Mouse (Mus musculus): ENCODE measurements around the gene Atg4a.
A peak's percentile ranks its signal among the peaks of the same experiment; 100 is the strongest.

Atg4a gene

GRCm38 (mm10) chrX:140956272-140956940, at the start of gene Atg4a, which contains the start of gene Psmd10:
Gene Atg4a, plus strand, starts transcription at chrX:140956907.
Gene Psmd10, minus strand, starts transcription at chrX:140956728.
- peak; percentile 85 for DNase-seq (ENCODE audit: low read depth)

GRCm38 (mm10) chrX:140907360-140907759, 49.3 kb upstream of the Atg4a start, which contains the start of gene Vsig1:
Gene Vsig1, plus strand, starts transcription at chrX:140907608.
- DNase-seq (ENCODE audit: low read depth), result no peak

- DNase-seq (ENCODE audit: low read depth), result no peak
Observed at GRCm38 (mm10) chrX:140921321-140921720, 35.4 kb upstream of the Atg4a start.

GRCm38 (mm10) chrX:140932066-140932465, 24.6 kb upstream of the Atg4a start:
- DNase-seq (ENCODE audit: low read depth), result no peak

GRCm38 (mm10) chrX:140933263-140933662, 23.4 kb upstream of the Atg4a start:
- no peak for DNase-seq (ENCODE audit: low read depth)

- no peak for DNase-seq (ENCODE audit: low read depth)
Observed at GRCm38 (mm10) chrX:140936271-140936670, 20.4 kb upstream of the Atg4a start.

- peak; percentile 41 for DNase-seq (ENCODE audit: low read depth)
Observed at GRCm38 (mm10) chrX:140953618-140954017, 3.1 kb upstream of the Atg4a start.

- DNase-seq (ENCODE audit: low read depth), result no peak
Observed at GRCm38 (mm10) chrX:140956959-140957358, 252 bp downstream of the Atg4a start.

GRCm38 (mm10) chrX:140978943-140979342, 22.2 kb downstream of the Atg4a start:
- no peak for DNase-seq (ENCODE audit: low read depth)

- no peak for DNase-seq (ENCODE audit: low read depth)
Observed at GRCm38 (mm10) chrX:140979546-140979945, 22.8 kb downstream of the Atg4a start.

- no peak for DNase-seq (ENCODE audit: low read depth)
Observed at GRCm38 (mm10) chrX:140980163-140980562, 23.5 kb downstream of the Atg4a start.

- no peak for DNase-seq (ENCODE audit: low read depth)
Observed at GRCm38 (mm10) chrX:140983206-140983960, 26.7 kb downstream of the Atg4a start.

- DNase-seq (ENCODE audit: low read depth), result no peak
Observed at GRCm38 (mm10) chrX:140984795-140985194, 28.1 kb downstream of the Atg4a start.

GRCm38 (mm10) chrX:140985256-140985655, 28.5 kb downstream of the Atg4a start:
- no peak for DNase-seq (ENCODE audit: low read depth)

- DNase-seq (ENCODE audit: low read depth), result no peak
Observed at GRCm38 (mm10) chrX:140996909-140997516, 40.3 kb downstream of the Atg4a start.

- no peak for DNase-seq (ENCODE audit: low read depth)
Observed at GRCm38 (mm10) chrX:140997912-140998545, 41.3 kb downstream of the Atg4a start.

- DNase-seq (ENCODE audit: low read depth), result no peak
Observed at GRCm38 (mm10) chrX:140998885-140999284, 42.2 kb downstream of the Atg4a start.

GRCm38 (mm10) chrX:141149705-141150104, 193.0 kb downstream of the Atg4a start:
- no peak for DNase-seq (ENCODE audit: low read depth)

GRCm38 (mm10) chrX:141150290-141150689, 193.6 kb downstream of the Atg4a start:
- DNase-seq (ENCODE audit: low read depth), result no peak

GRCm38 (mm10) chrX:141151182-141151581, 194.5 kb downstream of the Atg4a start:
- DNase-seq (ENCODE audit: low read depth), result no peak

- peak; percentile 10 for DNase-seq (ENCODE audit: low read depth)
Observed at GRCm38 (mm10) chrX:141156696-141157095, 200.0 kb downstream of the Atg4a start.

- DNase-seq (ENCODE audit: low read depth), result no peak
Observed at GRCm38 (mm10) chrX:141157626-141158025, 200.9 kb downstream of the Atg4a start.

Data from c-Kit-positive CD71-positive TER-119-negative erythroid progenitor cells, embryonic 14.5 days (primary cell).